Mouse (Mus musculus): Measurements from ENCODE around the gene Commd1. TPM values are rescaled to one million over a fixed set of nuclear protein-coding genes. Genes with fewer than 3 reads are reported as not detected.
A peak's percentile ranks its signal among the peaks of the same experiment; 100 is the strongest.

Gene Commd1
- polyA plus RNA-seq, 1 experiment from 2014 or later: 209 TPM

GRCm38 (mm10) chr11:22987357-22987756 lies 5.2 kb upstream of the Commd1 start:
- DNase-seq: peak; percentile 38
- peaks cover 27% of the 10 kb centered on the region for H3K4me1 ChIP-seq (replicated peaks)
- 47% methylated on average over 2 of the region's 2 CpGs for WGBS (ENCODE audit: insufficient replicate concordance)

DNA sequence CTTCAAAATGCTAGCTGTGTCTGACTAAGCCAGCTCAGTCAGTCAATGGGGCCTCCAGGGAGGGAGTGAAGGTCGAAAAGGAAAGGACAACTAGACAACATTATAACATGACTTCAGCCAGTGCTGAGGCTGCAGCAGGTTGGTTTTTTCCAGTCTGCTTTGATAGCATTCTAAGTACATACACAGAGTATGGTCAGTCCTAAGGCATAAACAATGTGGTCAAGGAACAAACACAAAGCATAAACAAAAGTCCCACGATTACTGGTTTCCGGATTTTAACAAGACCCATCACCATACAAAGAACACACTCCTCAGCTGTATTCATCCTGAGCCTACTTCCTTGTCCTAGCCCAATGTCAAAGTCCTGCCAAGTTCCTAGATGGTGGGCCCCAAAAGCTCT lies 3.3 kb upstream of the Commd1 start:
- no peak overlapping the region for H3K9ac ChIP-seq
- H3K4me1 ChIP-seq (replicated peaks): peaks cover 25% of the 10 kb centered on the region
- H3K27me3 ChIP-seq: no peaks in the 10 kb centered on the region
- H3K4me2 ChIP-seq: no peak overlapping the region
- ATAC-seq (ENCODE audit: low read depth) (no peak), DNase-seq (no peak)
- 69% methylated on average over 3 of the region's 3 CpGs for WGBS (ENCODE audit: insufficient replicate concordance)
- H3K9me3 ChIP-seq (replicated peaks): no peaks in the 10 kb centered on the region
- no peak overlapping the region for H3K27ac ChIP-seq
- H3K36me3 ChIP-seq: no peaks in the 10 kb centered on the region
- no peak overlapping the region for H3K4me3 ChIP-seq (replicated peaks)

More at GRCm38 (mm10) chr11:22987357-22987756, 5.2 kb upstream of the Commd1 start:
- no peak overlapping the region for H3K4me2 ChIP-seq
- H3K27ac ChIP-seq: no peak overlapping the region
- no peak overlapping the region for H3K4me3 ChIP-seq (replicated peaks)
- H3K9me3 ChIP-seq (replicated peaks): no peaks in the 10 kb centered on the region
- ATAC-seq (ENCODE audit: low read depth): no peak
- H3K9ac ChIP-seq: no peak overlapping the region
- no peaks in the 10 kb centered on the region for H3K27me3 ChIP-seq
- no peaks in the 10 kb centered on the region for H3K36me3 ChIP-seq

GRCm38 (mm10) chr11:22982846-22983245 lies 664 bp upstream of the Commd1 start:
- no peaks in the 10 kb centered on the region for H3K27me3 ChIP-seq
- H3K36me3 ChIP-seq: peaks cover 13% of the 10 kb centered on the region
- peak overlapping the region; percentile 41; the same call in 1 of the 2 replicates for H3K9ac ChIP-seq
- WGBS (ENCODE audit: insufficient replicate concordance): 67% methylated on average over 6 of the region's 6 CpGs
- ATAC-seq (ENCODE audit: low read depth) (no peak), DNase-seq (no peak)
- peaks cover 31% of the 10 kb centered on the region for H3K4me1 ChIP-seq (replicated peaks)
- peak overlapping the region; percentile 86 for H3K4me2 ChIP-seq
- no peaks in the 10 kb centered on the region for H3K9me3 ChIP-seq (replicated peaks)
- peak overlapping the region; percentile 10; the same call in 1 of the 2 replicates for H3K4me3 ChIP-seq (replicated peaks)
- H3K27ac ChIP-seq: no peak overlapping the region

- H3K9ac ChIP-seq: peak overlapping the region; percentile 80
- H3K4me2 ChIP-seq: peak overlapping the region; percentile 86
- no peaks in the 10 kb centered on the region for H3K9me3 ChIP-seq (replicated peaks)
- H3K27me3 ChIP-seq: no peaks in the 10 kb centered on the region
- H3K4me1 ChIP-seq (replicated peaks): peaks cover 44% of the 10 kb centered on the region
- DNase-seq: no peak
- peak overlapping the region; percentile 96 for H3K27ac ChIP-seq
- peaks cover 26% of the 10 kb centered on the region for H3K36me3 ChIP-seq
- H3K4me3 ChIP-seq (replicated peaks): peak overlapping the region; percentile 72
- peak; percentile 47 for ATAC-seq (ENCODE audit: low read depth)
- WGBS (ENCODE audit: insufficient replicate concordance): 1% methylated on average over 12 of the region's 12 CpGs
Observed at GRCm38 (mm10) chr11:22981543-22981950, 635 bp downstream of the Commd1 start.

- peaks cover 31% of the 10 kb centered on the region for H3K36me3 ChIP-seq
- no peak for DNase-seq
- H3K27me3 ChIP-seq: no peaks in the 10 kb centered on the region
- WGBS (ENCODE audit: insufficient replicate concordance): 17% methylated on average over 4 of the region's 4 CpGs
- peak overlapping the region; percentile 72 for H3K4me3 ChIP-seq (replicated peaks)
- H3K27ac ChIP-seq: peak overlapping the region; percentile 96
- no peaks in the 10 kb centered on the region for H3K9me3 ChIP-seq (replicated peaks)
- peak overlapping the region; percentile 80 for H3K9ac ChIP-seq
- peaks cover 49% of the 10 kb centered on the region for H3K4me1 ChIP-seq (replicated peaks)
- ATAC-seq (ENCODE audit: low read depth): no peak
- peak overlapping the region; percentile 86 for H3K4me2 ChIP-seq
Observed at GRCm38 (mm10) chr11:22981041-22981440, 1.1 kb downstream of the Commd1 start.

- Histone ChIP-seq H3K4me3 (replicated peaks) (no peak overlapping the region), H3K36me3 (peaks cover 35% of the 10 kb centered on the region), H3K9me3 (replicated peaks) (no peaks in the 10 kb centered on the region), H3K27ac (no peak overlapping the region), H3K27me3 (no peaks in the 10 kb centered on the region), H3K9ac (no peak overlapping the region), H3K4me2 (no peak overlapping the region), H3K4me1 (replicated peaks) (peaks cover 58% of the 10 kb centered on the region)
- 70% methylated on average over 1 of the region's 1 CpGs for WGBS (ENCODE audit: insufficient replicate concordance)
- DNase-seq (no peak), ATAC-seq (ENCODE audit: low read depth) (no peak)
Observed at GRCm38 (mm10) chr11:22979221-22979620, 3.0 kb downstream of the Commd1 start.

DNA sequence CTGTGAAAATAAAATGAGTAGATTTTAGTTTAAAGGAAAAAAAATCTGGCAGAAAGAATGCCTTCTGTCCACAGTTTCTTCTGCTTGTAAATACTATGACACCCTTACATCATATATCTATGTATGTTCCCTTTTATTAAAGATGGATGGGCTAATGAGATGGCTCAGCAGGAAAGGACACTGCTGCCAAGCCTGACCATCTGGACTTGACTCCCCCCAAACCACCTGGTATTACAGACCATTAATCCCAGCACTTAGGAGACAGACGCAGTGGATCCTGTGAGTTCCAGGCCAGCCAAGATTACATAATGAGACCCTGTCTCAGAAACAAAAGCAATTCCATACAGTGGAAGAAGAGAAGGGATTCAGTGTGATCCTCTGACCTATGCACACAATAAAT lies 3.5 kb downstream of the Commd1 start:
- peaks cover 59% of the 10 kb centered on the region for H3K4me1 ChIP-seq (replicated peaks)
- H3K4me2 ChIP-seq: no peak overlapping the region
- H3K9me3 ChIP-seq (replicated peaks): no peaks in the 10 kb centered on the region
- H3K27me3 ChIP-seq: no peaks in the 10 kb centered on the region
- H3K4me3 ChIP-seq (replicated peaks): no peak overlapping the region
- H3K36me3 ChIP-seq: peaks cover 38% of the 10 kb centered on the region
- DNase-seq: no peak
- no peak for ATAC-seq (ENCODE audit: low read depth)
- WGBS (ENCODE audit: insufficient replicate concordance): 84% methylated on average over 1 of the region's 1 CpGs
- no peak overlapping the region for H3K9ac ChIP-seq
- H3K27ac ChIP-seq: no peak overlapping the region

GRCm38 (mm10) chr11:22978215-22978614 lies 4.0 kb downstream of the Commd1 start:
- H3K4me2 ChIP-seq: no peak overlapping the region
- H3K4me1 ChIP-seq (replicated peaks): peaks cover 57% of the 10 kb centered on the region
- 84% methylated on average over 3 of the region's 3 CpGs for WGBS (ENCODE audit: insufficient replicate concordance)

DNA sequence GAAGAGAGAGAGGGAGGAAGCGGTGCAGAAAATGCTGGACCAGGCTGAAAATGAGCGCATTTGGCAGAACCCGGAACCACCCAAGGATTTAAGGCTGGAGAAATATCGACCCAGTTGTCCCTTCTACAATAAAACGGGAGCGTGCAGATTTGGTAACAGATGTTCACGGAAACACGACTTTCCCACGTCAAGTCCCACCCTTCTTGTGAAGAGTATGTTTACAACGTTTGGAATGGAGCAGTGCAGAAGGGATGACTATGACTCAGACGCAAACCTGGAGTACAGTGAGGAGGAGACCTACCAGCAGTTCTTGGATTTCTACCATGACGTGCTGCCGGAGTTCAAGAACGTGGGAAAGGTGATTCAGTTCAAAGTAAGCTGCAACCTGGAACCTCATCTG lies 8.6 kb downstream of the Commd1 start:
- no peak for ATAC-seq (ENCODE audit: low read depth)

More at GRCm38 (mm10) chr11:22978215-22978614, 4.0 kb downstream of the Commd1 start:
- Histone ChIP-seq H3K36me3 (peaks cover 43% of the 10 kb centered on the region), H3K9ac (no peak overlapping the region), H3K9me3 (replicated peaks) (no peaks in the 10 kb centered on the region), H3K4me3 (replicated peaks) (no peak overlapping the region), H3K27ac (no peak overlapping the region), H3K27me3 (no peaks in the 10 kb centered on the region)
- ATAC-seq (ENCODE audit: low read depth) (no peak), DNase-seq (no peak)

DNA sequence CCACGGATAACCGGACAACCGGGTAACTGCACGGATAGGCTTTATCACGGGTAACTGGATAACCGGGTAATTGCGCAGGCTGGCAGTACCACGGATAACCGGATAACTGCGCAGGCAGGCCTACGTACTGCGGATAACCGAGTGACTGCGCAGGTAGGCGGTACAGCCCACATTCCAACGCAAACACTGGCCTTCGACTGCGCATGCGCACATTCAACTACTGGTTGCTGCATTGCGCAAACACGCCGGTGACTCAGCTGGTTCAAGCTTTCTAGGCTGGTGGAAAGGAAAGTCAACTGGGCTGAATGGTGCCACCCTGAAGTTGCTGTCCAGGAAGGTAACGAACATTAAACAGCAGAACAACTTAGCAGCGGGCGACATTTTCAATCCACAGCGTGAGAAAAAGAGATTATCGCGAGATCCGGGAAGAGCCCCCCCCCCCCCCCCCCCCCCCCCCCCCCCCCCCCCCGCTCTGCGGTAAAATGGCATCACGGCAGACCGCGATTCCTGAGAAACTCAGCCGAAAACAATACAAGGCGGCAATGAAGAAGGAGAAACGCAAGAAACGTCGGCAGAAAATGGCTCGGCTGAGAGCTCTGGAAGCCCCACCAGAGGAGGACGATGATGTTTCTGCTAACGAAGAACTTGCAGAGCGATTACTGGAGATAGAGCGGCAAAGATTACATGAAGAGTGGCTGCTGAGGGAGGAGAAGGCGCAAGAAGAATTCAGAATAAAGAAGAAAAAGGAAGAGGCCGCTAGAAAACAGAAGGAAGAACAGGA lies 9.2 kb downstream of the Commd1 start:
- H3K27ac ChIP-seq: peak overlapping the region; percentile 99
- 46% methylated on average over 44 of the region's 46 CpGs for WGBS (ENCODE audit: insufficient replicate concordance)
- H3K36me3 ChIP-seq: peaks cover 39% of the 10 kb centered on the region
- peak overlapping the region; percentile 71 for H3K4me3 ChIP-seq (replicated peaks)
- peak; percentile 80 for DNase-seq
- H3K27me3 ChIP-seq: no peaks in the 10 kb centered on the region
- H3K4me2 ChIP-seq: peak overlapping the region; percentile 79
- peaks cover 10% of the 10 kb centered on the region for H3K9me3 ChIP-seq (replicated peaks)
- peak overlapping the region; percentile 80 for H3K9ac ChIP-seq
- peak; percentile 56 for ATAC-seq (ENCODE audit: low read depth)
- H3K4me1 ChIP-seq (replicated peaks): peaks cover 48% of the 10 kb centered on the region

More for the DNA sequence above, 8.6 kb downstream of the Commd1 start:
- H3K4me2 ChIP-seq: peak overlapping the region; percentile 70
- H3K4me3 ChIP-seq (replicated peaks): peak overlapping the region; percentile 71
- peaks cover 45% of the 10 kb centered on the region for H3K36me3 ChIP-seq
- no peaks in the 10 kb centered on the region for H3K27me3 ChIP-seq
- H3K9ac ChIP-seq: peak overlapping the region; percentile 78
- peaks cover 10% of the 10 kb centered on the region for H3K9me3 ChIP-seq (replicated peaks)
- peaks cover 52% of the 10 kb centered on the region for H3K4me1 ChIP-seq (replicated peaks)
- 47% methylated on average over 14 of the region's 14 CpGs for WGBS (ENCODE audit: insufficient replicate concordance)
- no peak for DNase-seq
- peak overlapping the region; percentile 86 for H3K27ac ChIP-seq

- Histone ChIP-seq H3K27ac (peak within 1 kb of the TSS; percentile 99), H3K4me1 (replicated peaks) (peaks cover 40% of the 10 kb centered on the region), H3K4me2 (peak within 1 kb of the TSS; percentile 79), H3K9me3 (replicated peaks) (peaks cover 10% of the 10 kb centered on the region), H3K4me3 (replicated peaks) (peak within 1 kb of the TSS; percentile 71), H3K9ac (peak within 1 kb of the TSS; percentile 80), H3K36me3 (peaks cover 31% of the 10 kb centered on the region), H3K27me3 (no peaks in the 10 kb centered on the region)
- peak; percentile 90 for ATAC-seq (ENCODE audit: low read depth)
- peak; percentile 80 for DNase-seq
- 44% methylated on average over 56 of the region's 56 CpGs for WGBS (ENCODE audit: insufficient replicate concordance)
Observed at GRCm38 (mm10) chr11:22971835-22972709, 10.1 kb downstream of the Commd1 start, which contains the start of gene Zrsr1. Gene Zrsr1 (plus strand): TSS chr11:22972005.

All from liver, embryonic 13.5 days (tissue).